Mouse (Mus musculus) midbrain, postnatal 0 days (tissue): ENCODE results near the gene Ptprf. TPM values are rescaled to one million over a fixed set of nuclear protein-coding genes. Genes with fewer than 3 reads are reported as not detected.

Experiments
- ATAC-seq: fragments of 200-750 bp; cut with Nextera tagmentation; 2 replicates; pipeline ENCODE4 v1.8.0; 2017; ENCODE audit warnings: moderate number of reproducible peaks, mild to moderate bottlenecking, moderate TSS enrichment, moderate library complexity; ENCODE audit not compliant: low FRiP score
- DNase-seq: peaks from one replicate; pipeline ENCODE4 v3.0.0-alpha.2; 2015; ENCODE audit warnings: low spot score
- H3K27ac ChIP-seq: fragments of 300-500 bp; sonication (generic); 2 replicates; pipeline ENCODE4 v1.5.1; 2014; ENCODE audit warnings: low read depth, mild to moderate bottlenecking, low read length, mixed read lengths
- H3K27me3 ChIP-seq: fragments of 300-500 bp; sonication (generic); 2 replicates; pipeline ENCODE4 v1.6.1; 2014; ENCODE audit warnings: low read length, control low read depth, mixed read lengths; ENCODE audit not compliant: insufficient read depth
- H3K36me3 ChIP-seq: fragments of 300-500 bp; sonication (generic); 2 replicates; pipeline ENCODE4 v1.6.1; 2014; ENCODE audit warnings: low read length, control low read depth, mixed read lengths; ENCODE audit not compliant: insufficient read depth
- H3K4me1 ChIP-seq: fragments of 300-500 bp; sonication (generic); 2 replicates; pipeline ENCODE4 v1.6.1; 2014; ENCODE audit warnings: mild to moderate bottlenecking, control low read depth, antibody characterized with exemption, low read length, mixed read lengths; ENCODE audit not compliant: insufficient read depth
- H3K4me2 ChIP-seq: fragments of 300-500 bp; sonication (generic); 2 replicates; pipeline ENCODE4 v1.6.1; 2014; ENCODE audit warnings: low read depth, mild to moderate bottlenecking, low read length, mixed read lengths; ENCODE audit not compliant: poor library complexity, severe bottlenecking
- H3K4me3 ChIP-seq: fragments of 300-500 bp; sonication (generic); 2 replicates; pipeline ENCODE4 v1.5.1; 2014; ENCODE audit warnings: low read depth, mild to moderate bottlenecking, low read length, moderate library complexity
- H3K9ac ChIP-seq: fragments of 300-500 bp; sonication (generic); replicated peaks from 2 replicates; pipeline ENCODE4 v1.6.1; 2014; ENCODE audit warnings: mild to moderate bottlenecking, low read length, moderate library complexity, mixed read lengths; ENCODE audit not compliant: poor library complexity, severe bottlenecking
- H3K9me3 ChIP-seq: fragments of 300-500 bp; sonication (generic); 2 replicates; pipeline ENCODE4 v1.6.1; 2016; ENCODE audit warnings: low read length, control low read depth
- CTCF ChIP-seq: IDR thresholded peaks from 2 replicates; pipeline ENCODE4 v1.5.1; 2016; ENCODE audit warnings: antibody characterized with exemption, mild to moderate bottlenecking
- WGBS: fragments of 180-500 bp; shearing (Covaris S2); extraction: QIAGEN DNeasy Blood & Tissue Kit; methylation state at CpG from one replicate; pipeline ENCODE4 v1.1.7; 2014; 5-methylcytosine and 5-hydroxymethylcytosine counted together
- polyA plus RNA-seq: library from polyadenylated mRNA; unstranded; fragments of >200 nt; fragmentation: Nextera tagmentation; extraction: Ambion mirVana; gene quantifications from 2 replicates; pipeline ENCODE4 v1.2.1, GENCODE M21; 2015
- total RNA-seq: library from RNA; depleted of rRNA; stranded (reverse); fragments of >200 nt; gene quantifications from 2 replicates; pipeline ENCODE4 v1.2.3, GENCODE M21; 2014

Gene Ptprf
- total and polyA plus RNA-seq, 2 experiments from 2014 or later: 48.1 to 186 TPM

GRCm38 (mm10) chr4:118199093-118199492, 92.1 kb downstream of the Ptprf start:
- no peak overlapping the region for H3K27ac ChIP-seq
- no peaks in the 10 kb centered on the region for H3K27me3 ChIP-seq
- H3K4me1 ChIP-seq: no peaks in the 10 kb centered on the region
- no peak overlapping the region for H3K4me2 ChIP-seq
- no peak overlapping the region for H3K9ac ChIP-seq
- DNase-seq (no peak), ATAC-seq (no peak)
- no peaks in the 10 kb centered on the region for H3K36me3 ChIP-seq
- 85% methylated on average over 2 of the region's 2 CpGs for WGBS
- no peak for TF ChIP-seq CTCF
- no peaks in the 10 kb centered on the region for H3K9me3 ChIP-seq
- H3K4me3 ChIP-seq: no peak overlapping the region

GRCm38 (mm10) chr4:118198606-118199005, 92.6 kb downstream of the Ptprf start:
- Histone ChIP-seq H3K27ac (no peak overlapping the region), H3K4me2 (no peak overlapping the region), H3K27me3 (no peaks in the 10 kb centered on the region), H3K9me3 (no peaks in the 10 kb centered on the region), H3K4me3 (no peak overlapping the region), H3K4me1 (no peaks in the 10 kb centered on the region), H3K9ac (no peak overlapping the region), H3K36me3 (no peaks in the 10 kb centered on the region)
- ATAC-seq: no peak
- TF ChIP-seq CTCF: no peak
- DNase-seq: no peak
- 77% methylated on average over 3 of the region's 3 CpGs for WGBS

GRCm38 (mm10) chr4:118196185-118196584, 95.0 kb downstream of the Ptprf start:
- no peak overlapping the region for H3K27ac ChIP-seq
- no peaks in the 10 kb centered on the region for H3K36me3 ChIP-seq
- TF ChIP-seq CTCF: no peak
- no peak for DNase-seq
- H3K4me1 ChIP-seq: no peaks in the 10 kb centered on the region
- no peak overlapping the region for H3K9ac ChIP-seq
- H3K27me3 ChIP-seq: no peaks in the 10 kb centered on the region
- H3K4me3 ChIP-seq: no peak overlapping the region
- no peaks in the 10 kb centered on the region for H3K9me3 ChIP-seq
- ATAC-seq: no peak
- 87% methylated on average over 10 of the region's 10 CpGs for WGBS
- no peak overlapping the region for H3K4me2 ChIP-seq

GRCm38 (mm10) chr4:118180301-118181080, 110.7 kb downstream of the Ptprf start:
- Histone ChIP-seq H3K4me2 (peak overlapping the region; percentile 56), H3K36me3 (peaks cover 10% of the 10 kb centered on the region), H3K27me3 (no peaks in the 10 kb centered on the region), H3K4me1 (peaks cover 4% of the 10 kb centered on the region; the same call in 1 of the 2 replicates), H3K4me3 (peak overlapping the region; percentile 77), H3K9me3 (no peaks in the 10 kb centered on the region), H3K9ac (peak overlapping the region; percentile 34), H3K27ac (peak overlapping the region; percentile 77)
- no peak for TF ChIP-seq CTCF
- WGBS: 11% methylated on average over 17 of the region's 17 CpGs
- ATAC-seq (peak; percentile 0; the same call in 1 of the 2 replicates), DNase-seq (no peak)

GRCm38 (mm10) chr4:118179467-118180300, 111.5 kb downstream of the Ptprf start, which contains the start of gene Kdm4a:
Kdm4a (minus strand) TSS chr4:118180043.
- Histone ChIP-seq H3K27me3 (no peaks in the 10 kb centered on the region), H3K36me3 (peaks cover 18% of the 10 kb centered on the region), H3K27ac (peak within 1 kb of the TSS; percentile 89), H3K4me2 (peak within 1 kb of the TSS; percentile 78), H3K9ac (peak within 1 kb of the TSS; percentile 83), H3K9me3 (no peaks in the 10 kb centered on the region), H3K4me3 (peak within 1 kb of the TSS; percentile 77), H3K4me1 (peaks cover 4% of the 10 kb centered on the region; the same call in 1 of the 2 replicates)
- WGBS: under 1% methylated on average over 38 of the region's 38 CpGs
- peak; percentile 100 for ATAC-seq
- peak; percentile 100 for DNase-seq
- TF ChIP-seq CTCF: no peak
